Mouse (Mus musculus): Measurements from ENCODE around the gene Cstf1.

DNA sequence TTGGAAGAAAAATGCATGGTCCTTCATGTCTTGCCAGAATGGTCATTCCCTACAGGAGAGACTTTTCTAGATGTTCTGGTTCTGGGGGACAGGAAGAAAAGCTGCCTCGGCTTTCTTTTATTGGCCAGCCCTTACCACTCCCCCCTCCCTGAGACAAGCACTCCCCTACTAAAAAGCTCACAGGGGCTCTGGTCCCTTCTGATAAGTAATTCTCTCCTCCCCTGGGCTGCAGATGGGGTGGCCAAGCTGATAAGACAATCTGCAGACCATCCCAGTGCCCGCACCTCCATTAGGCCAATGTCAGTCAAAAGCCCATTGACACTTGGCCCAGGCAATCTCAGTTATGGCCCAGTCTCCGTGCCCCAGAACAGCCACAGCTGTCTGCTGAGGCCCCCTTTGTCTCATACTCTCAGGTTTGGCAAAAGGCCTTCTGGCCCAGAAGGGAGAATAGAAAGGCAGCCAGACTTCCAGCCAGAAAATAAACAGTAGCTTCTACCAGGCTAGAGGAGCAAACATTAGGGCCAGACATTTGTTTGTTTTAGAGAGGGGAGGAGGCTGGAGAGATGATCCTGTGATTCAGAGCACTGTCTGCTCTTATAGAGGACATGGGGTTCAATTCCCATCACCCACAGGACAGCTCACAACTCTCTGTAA, 22.1 kb upstream of the Cstf1 start:
- no peak for TF ChIP-seq CTCF (IDR thresholded peaks at IDR 0.05; ENCODE audit: low read depth, low read length)
- no peak for TF ChIP-seq POLR2A (IDR thresholded peaks at IDR 0.05; ENCODE audit: insufficient read depth, low read length)
- no peak for TF ChIP-seq EP300 (IDR thresholded peaks at IDR 0.05; ENCODE audit: insufficient read depth, low read depth, low read length)

Measured in ES-Bruce4 (cell line).